Mouse (Mus musculus) neural tube, embryonic 14.5 days (tissue): ENCODE measurements around the gene Eef1akmt3. TPM values are rescaled to one million over a fixed set of nuclear protein-coding genes. Genes with fewer than 3 reads are reported as not detected.

Source experiments
- ATAC-seq: fragments of 200-750 bp; cut with Nextera tagmentation; 2 replicates; pipeline ENCODE4 v1.8.0; 2017; ENCODE audit warnings: low read depth, mild to moderate bottlenecking, moderate TSS enrichment, moderate library complexity
- H3K27ac ChIP-seq: fragments of 300-500 bp; sonication (generic); 2 replicates; pipeline ENCODE4 v1.5.1; 2014; ENCODE audit warnings: low read depth, mild to moderate bottlenecking, control low read depth, low read length, moderate library complexity, mixed read lengths
- H3K27me3 ChIP-seq: fragments of 300-500 bp; sonication (generic); 2 replicates; pipeline ENCODE4 v1.6.1; 2014; ENCODE audit warnings: low read length; ENCODE audit not compliant: control insufficient read depth, insufficient read depth
- H3K36me3 ChIP-seq: fragments of 300-500 bp; sonication (generic); 2 replicates; pipeline ENCODE4 v1.6.1; 2014; ENCODE audit warnings: low read length, mixed read lengths; ENCODE audit not compliant: control insufficient read depth, insufficient read depth
- H3K4me1 ChIP-seq: fragments of 300-500 bp; sonication (generic); 2 replicates; pipeline ENCODE4 v1.6.1; 2014; ENCODE audit warnings: low read length; ENCODE audit not compliant: control insufficient read depth, insufficient read depth
- H3K4me2 ChIP-seq: fragments of 300-500 bp; sonication (generic); 2 replicates; pipeline ENCODE4 v1.6.1; 2014; ENCODE audit warnings: mild to moderate bottlenecking, low read depth, low read length, control low read depth
- H3K4me3 ChIP-seq: fragments of 300-500 bp; sonication (generic); 2 replicates; pipeline ENCODE4 v1.5.1; 2014; ENCODE audit warnings: low read depth, low read length, control low read depth, mixed read lengths
- H3K9ac ChIP-seq: fragments of 300-500 bp; sonication (generic); replicated peaks from 2 replicates; pipeline ENCODE4 v1.6.1; 2014; ENCODE audit warnings: low read depth, mild to moderate bottlenecking, control low read depth, low read length, mixed read lengths
- H3K9me3 ChIP-seq: fragments of 300-500 bp; sonication (generic); 2 replicates; pipeline ENCODE4 v1.6.1; 2016; ENCODE audit warnings: low read length; ENCODE audit not compliant: control insufficient read depth
- WGBS: fragments of 180-500 bp; shearing (Covaris S2); extraction: QIAGEN DNeasy Blood & Tissue Kit; methylation state at CpG from one replicate; pipeline ENCODE4 v1.1.7; 2014; 5-methylcytosine and 5-hydroxymethylcytosine counted together
- polyA plus RNA-seq: library from polyadenylated mRNA; unstranded; fragments of >200 nt; fragmentation: Nextera tagmentation; extraction: Ambion mirVana; gene quantifications from 2 replicates; pipeline ENCODE4 v1.2.1, GENCODE M21; 2014

Gene Eef1akmt3
- 0.15 and 0.21 TPM in 2 replicates for polyA plus RNA-seq

- Histone ChIP-seq H3K4me2 (peak within 1 kb of the TSS; percentile 97), H3K27me3 (peaks cover 4% of the 10 kb centered on the region; the same call in 1 of the 2 replicates), H3K27ac (no peak within 1 kb of the TSS), H3K36me3 (no peaks in the 10 kb centered on the region), H3K9ac (peak within 1 kb of the TSS; percentile 57), H3K9me3 (no peaks in the 10 kb centered on the region), H3K4me3 (peak within 1 kb of the TSS; percentile 81), H3K4me1 (peaks cover 12% of the 10 kb centered on the region; the same call in 1 of the 2 replicates)
- peak; percentile 77 for ATAC-seq
- WGBS: under 1% methylated on average over 28 of the region's 28 CpGs
Measured at GRCm38 (mm10) chr10:127041274-127041766, at the start of gene Eef1akmt3, which contains the start of gene Mettl1. Gene Eef1akmt3, minus strand, starts transcription at chr10:127041513. Gene Mettl1, plus strand, starts transcription at chr10:127041414.

DNA sequence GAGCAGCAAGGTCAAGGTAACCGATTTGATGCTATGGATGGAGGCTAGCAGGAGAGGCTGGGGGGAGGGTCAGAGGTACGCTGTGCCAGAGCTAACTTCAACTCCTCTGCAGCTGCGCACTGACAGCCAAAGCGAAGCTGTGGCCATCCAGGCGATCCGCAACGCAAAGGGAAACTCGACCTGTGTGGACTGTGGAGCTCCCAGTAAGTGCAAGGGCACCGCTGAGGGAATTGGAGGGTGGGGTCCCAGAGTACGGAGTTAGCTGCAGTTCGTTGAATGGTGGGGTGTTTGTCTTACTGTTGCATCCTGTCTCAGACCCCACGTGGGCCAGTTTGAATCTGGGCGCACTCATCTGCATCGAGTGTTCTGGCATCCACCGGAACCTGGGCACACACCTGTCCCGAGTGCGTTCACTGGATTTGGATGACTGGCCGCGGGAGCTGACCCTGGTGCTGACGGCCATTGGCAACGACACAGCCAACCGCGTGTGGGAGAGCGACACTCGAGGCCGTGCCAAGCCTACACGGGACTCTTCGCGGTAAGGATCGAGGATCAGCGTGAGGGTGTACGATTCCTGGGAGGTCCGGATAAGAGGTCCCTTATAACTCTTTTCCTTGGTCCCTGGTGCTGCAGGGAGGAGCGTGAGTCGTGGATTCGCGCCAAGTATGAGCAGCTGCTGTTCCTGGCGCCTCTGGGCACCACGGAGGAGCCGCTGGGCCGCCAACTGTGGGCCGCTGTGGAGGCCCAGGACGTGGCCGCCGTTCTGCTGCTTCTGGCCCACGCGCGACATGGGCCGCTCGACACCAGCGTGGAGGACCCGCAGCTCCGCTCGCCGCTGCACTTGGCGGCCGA is 49.5 kb upstream of the Eef1akmt3 start:
- peaks cover 10% of the 10 kb centered on the region for H3K4me1 ChIP-seq
- peaks cover 34% of the 10 kb centered on the region for H3K27me3 ChIP-seq
- H3K9ac ChIP-seq: 0 out of 2 replicates have a peak overlapping the region, but pooled peaks have one; percentile 34
- no peaks in the 10 kb centered on the region for H3K9me3 ChIP-seq
- 0 out of 2 replicates have a peak overlapping the region, but pooled peaks have one; percentile 7 for H3K4me3 ChIP-seq
- ATAC-seq: peak; percentile 15; the same call in 1 of the 2 replicates
- H3K4me2 ChIP-seq: peak overlapping the region; percentile 20; the same call in 1 of the 2 replicates
- H3K36me3 ChIP-seq: peaks cover 23% of the 10 kb centered on the region
- H3K27ac ChIP-seq: no peak overlapping the region
- 9% methylated on average over 57 of the region's 57 CpGs for WGBS

GRCm38 (mm10) chr10:127085633-127086032 is 44.3 kb upstream of the Eef1akmt3 start:
- Histone ChIP-seq H3K27ac (no peak overlapping the region), H3K4me1 (peaks cover 16% of the 10 kb centered on the region), H3K4me3 (no peak overlapping the region), H3K36me3 (peaks cover 18% of the 10 kb centered on the region; the same call in 1 of the 2 replicates), H3K9ac (no peak overlapping the region), H3K27me3 (peaks cover 28% of the 10 kb centered on the region), H3K9me3 (no peaks in the 10 kb centered on the region), H3K4me2 (no peak overlapping the region)
- no peak for ATAC-seq
- WGBS: 79% methylated on average over 6 of the region's 6 CpGs

DNA sequence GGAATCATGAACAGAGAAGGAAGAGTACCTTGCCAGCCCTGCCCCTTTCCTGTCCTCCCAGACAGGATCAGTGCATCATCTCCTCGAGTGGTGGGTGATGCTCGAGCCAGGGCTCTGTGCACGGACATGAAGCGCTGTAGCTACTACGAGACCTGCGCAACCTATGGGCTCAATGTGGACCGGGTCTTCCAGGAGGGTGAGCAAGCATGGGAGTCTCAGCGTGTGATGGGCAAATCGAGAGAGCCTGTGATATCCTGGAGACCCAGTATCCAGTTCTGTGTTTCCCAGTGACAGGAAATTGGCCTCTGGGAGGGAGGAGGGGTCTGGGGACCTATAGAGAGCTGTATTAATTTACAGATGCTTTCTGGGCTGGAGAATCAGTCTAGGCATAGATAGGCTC is 43.7 kb upstream of the Eef1akmt3 start:
- Histone ChIP-seq H3K27ac (no peak overlapping the region), H3K4me2 (no peak overlapping the region), H3K9me3 (no peaks in the 10 kb centered on the region), H3K9ac (no peak overlapping the region), H3K36me3 (peaks cover 18% of the 10 kb centered on the region; the same call in 1 of the 2 replicates), H3K4me3 (no peak overlapping the region), H3K27me3 (peaks cover 22% of the 10 kb centered on the region), H3K4me1 (peaks cover 21% of the 10 kb centered on the region)
- 80% methylated on average over 9 of the region's 9 CpGs for WGBS
- no peak for ATAC-seq

DNA sequence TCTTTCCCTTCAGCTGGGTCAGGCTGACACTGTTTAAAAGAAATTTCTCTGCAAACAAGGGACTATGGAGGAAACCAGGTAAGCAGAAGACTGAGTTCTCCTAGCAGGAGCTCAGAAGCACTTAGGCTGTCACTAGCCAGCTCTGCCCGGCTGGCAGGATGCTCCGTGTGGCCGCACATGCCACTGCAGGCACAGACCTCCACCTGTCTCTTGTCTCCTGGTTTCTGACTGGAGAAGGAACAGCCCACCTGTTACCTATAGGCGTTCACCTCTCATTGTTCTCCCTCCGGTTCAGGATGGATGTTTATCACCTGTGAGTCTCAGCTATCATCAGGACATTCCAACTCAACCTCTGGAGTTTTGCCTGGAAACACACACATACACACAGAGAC is 42.6 kb upstream of the Eef1akmt3 start:
- Histone ChIP-seq H3K4me3 (no peak overlapping the region), H3K27me3 (peaks cover 15% of the 10 kb centered on the region; the same call in 1 of the 2 replicates), H3K27ac (no peak overlapping the region), H3K36me3 (peaks cover 15% of the 10 kb centered on the region; the same call in 1 of the 2 replicates), H3K9me3 (no peaks in the 10 kb centered on the region), H3K4me2 (no peak overlapping the region), H3K9ac (no peak overlapping the region), H3K4me1 (peaks cover 21% of the 10 kb centered on the region)
- WGBS: 50% methylated on average over 5 of the region's 5 CpGs
- no peak for ATAC-seq

DNA sequence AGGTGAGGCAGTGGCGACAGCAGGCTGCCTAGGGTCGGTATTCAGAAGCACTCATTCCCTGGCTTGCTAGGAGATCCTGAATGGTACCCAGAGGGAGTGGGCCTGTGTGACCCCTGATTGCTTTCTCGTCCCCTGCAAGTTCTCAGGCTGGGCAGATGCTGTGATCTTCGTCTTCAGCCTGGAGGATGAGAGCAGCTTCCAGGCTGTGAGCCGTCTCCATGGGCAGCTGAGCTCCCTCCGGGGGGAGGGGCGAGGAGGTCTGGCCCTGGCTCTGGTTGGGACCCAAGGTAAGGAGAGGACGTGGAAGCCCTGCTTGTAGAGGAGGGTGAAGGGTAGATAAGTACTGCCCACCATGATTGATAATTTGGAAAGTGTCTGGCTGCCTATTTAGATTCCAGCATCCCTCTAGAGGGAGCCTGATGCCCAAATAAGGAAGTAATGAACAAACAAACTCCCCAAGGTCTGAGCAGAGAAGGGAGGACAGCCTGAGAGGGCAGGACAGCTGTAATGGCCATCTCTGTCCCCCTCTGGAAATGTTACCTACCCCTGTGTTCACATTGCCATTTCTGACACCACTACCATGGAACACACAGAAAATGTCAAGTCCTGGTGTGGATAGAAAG is 42.1 kb upstream of the Eef1akmt3 start:
- Histone ChIP-seq H3K36me3 (peaks cover 14% of the 10 kb centered on the region; the same call in 1 of the 2 replicates), H3K27me3 (peaks cover 14% of the 10 kb centered on the region; the same call in 1 of the 2 replicates), H3K4me1 (peaks cover 21% of the 10 kb centered on the region), H3K9ac (no peak overlapping the region), H3K9me3 (no peaks in the 10 kb centered on the region), H3K4me2 (no peak overlapping the region), H3K27ac (no peak overlapping the region), H3K4me3 (no peak overlapping the region)
- ATAC-seq: no peak
- 32% methylated on average over 8 of the region's 8 CpGs for WGBS

GRCm38 (mm10) chr10:127081996-127082620 is 40.8 kb upstream of the Eef1akmt3 start:
- peak; percentile 3; the same call in 1 of the 2 replicates for ATAC-seq
- Histone ChIP-seq H3K4me1 (peaks cover 31% of the 10 kb centered on the region), H3K4me2 (peak overlapping the region; percentile 91), H3K27me3 (0 out of 2 replicates have a peak, but pooled peaks cover 8% of the 10 kb centered on the region), H3K9ac (no peak overlapping the region), H3K27ac (no peak overlapping the region), H3K36me3 (peaks cover 12% of the 10 kb centered on the region; the same call in 1 of the 2 replicates), H3K4me3 (peak overlapping the region; percentile 80), H3K9me3 (no peaks in the 10 kb centered on the region)
- WGBS: 31% methylated on average over 8 of the region's 8 CpGs

DNA sequence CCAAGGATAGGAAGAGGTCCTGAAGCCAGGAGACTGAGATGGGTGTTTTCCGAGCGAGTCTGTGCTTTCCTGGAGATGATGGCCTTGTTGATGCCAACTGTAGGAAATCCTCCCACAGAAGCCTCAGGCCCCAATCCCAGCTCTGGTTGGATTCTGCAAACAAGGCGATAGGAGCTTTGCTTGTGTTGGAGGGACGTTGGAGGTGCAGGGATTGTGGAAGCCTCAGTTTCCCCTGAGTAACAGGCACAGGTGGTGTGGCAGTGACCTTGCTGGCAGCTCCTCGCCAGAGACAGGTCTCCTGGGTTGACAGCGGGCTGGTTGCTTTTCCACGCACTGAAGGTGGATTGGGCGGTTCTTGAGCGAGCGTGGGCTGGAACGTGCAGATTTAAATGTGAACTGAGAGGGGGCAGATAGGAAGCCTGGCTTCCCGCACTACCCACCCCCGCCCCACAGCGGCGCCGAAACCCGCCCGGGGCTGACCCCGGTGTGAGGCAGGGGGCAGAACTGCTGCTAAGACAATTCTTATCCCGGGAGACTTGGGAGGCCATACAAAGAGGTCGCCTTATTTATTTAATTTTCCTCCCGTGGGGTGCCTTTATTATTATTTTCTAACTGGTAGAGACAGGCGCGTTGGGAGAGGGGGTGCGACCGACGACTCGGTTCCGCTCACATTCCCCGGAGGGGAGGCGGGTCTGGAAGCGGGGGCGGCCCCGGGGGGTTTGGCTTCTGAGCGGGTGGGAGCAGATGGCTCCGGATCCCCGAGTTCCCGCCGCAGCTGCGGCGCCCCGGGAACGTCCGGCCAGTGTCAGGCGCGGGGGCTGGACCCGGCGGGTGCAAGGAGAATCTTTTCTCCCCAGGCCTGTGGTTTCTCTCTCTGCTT is 39.8 kb upstream of the Eef1akmt3 start:
- Histone ChIP-seq H3K4me1 (peaks cover 31% of the 10 kb centered on the region), H3K9ac (peak overlapping the region; percentile 60), H3K4me3 (peak overlapping the region; percentile 80), H3K9me3 (no peaks in the 10 kb centered on the region), H3K27me3 (0 out of 2 replicates have a peak, but pooled peaks cover 8% of the 10 kb centered on the region), H3K27ac (no peak overlapping the region), H3K4me2 (peak overlapping the region; percentile 91), H3K36me3 (peaks cover 10% of the 10 kb centered on the region; the same call in 1 of the 2 replicates)
- 2% methylated on average over 48 of the region's 48 CpGs for WGBS
- ATAC-seq: no peak
